Mouse (Mus musculus) megakaryocyte, embryonic 14.5 days (primary cell): ENCODE data around the gene Rab40c. TPM values are rescaled to one million over a fixed set of nuclear protein-coding genes. Genes with fewer than 3 reads are reported as not detected.

Experiments
- H3K27me3 ChIP-seq: replicated peaks from 2 replicates; pipeline ENCODE3; 2012; ENCODE audit warnings: inconsistent platforms
- H3K36me3 ChIP-seq: replicated peaks from 2 replicates; pipeline ENCODE3; 2012; ENCODE audit warnings: low read length, inconsistent platforms, mixed read lengths
- H3K4me1 ChIP-seq: 2 replicates; pipeline ENCODE4 v1.6.1; 2012; ENCODE audit warnings: inconsistent platforms
- H3K4me3 ChIP-seq: replicated peaks from 2 replicates; pipeline ENCODE3; 2012; ENCODE audit warnings: moderate library complexity, mild to moderate bottlenecking, inconsistent platforms
- H3K9me3 ChIP-seq: 2 replicates; pipeline ENCODE4 v1.6.1; 2012; ENCODE audit warnings: inconsistent platforms
- FLI1 ChIP-seq: IDR thresholded peaks from 2 replicates; pipeline ENCODE4 v1.6.1; 2012; ENCODE audit warnings: low read length, inconsistent platforms, mixed read lengths
- GATA1 ChIP-seq: IDR thresholded peaks from 3 replicates; pipeline ENCODE4 v1.6.1; 2012; ENCODE audit warnings: mixed read lengths, low read length, inconsistent platforms, borderline replicate concordance
- polyA plus RNA-seq: library from polyadenylated mRNA; stranded (reverse); fragments of >175 nt; gene quantifications from 2 replicates; pipeline ENCODE4 v1.2.3, GENCODE M21; 2012; ENCODE audit warnings: low replicate concordance; ENCODE audit not compliant: insufficient read depth

Rab40c gene
- polyA plus RNA-seq, 1 experiment: 8.8 TPM

DNA sequence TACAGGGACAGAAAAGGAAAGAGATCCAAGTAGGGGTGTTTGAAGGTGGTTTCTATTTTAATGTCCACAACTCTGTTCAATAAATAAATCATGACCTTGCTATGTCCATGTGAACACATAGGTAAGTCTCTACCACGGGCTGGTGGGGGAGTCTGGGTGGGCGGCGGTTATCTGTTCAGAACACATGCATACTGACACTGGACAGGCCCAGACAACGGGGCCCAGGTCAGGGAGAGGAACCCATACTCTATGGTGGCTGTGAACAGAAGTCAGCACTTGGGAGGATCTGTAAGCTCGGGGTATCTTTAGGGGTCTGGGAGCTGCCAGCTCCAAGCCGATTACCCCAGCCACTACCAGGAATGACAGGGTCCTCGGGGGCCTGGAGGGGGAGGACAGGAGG, 26.8 kb upstream of the Rab40c start:
- no peak for TF ChIP-seq FLI1
- no peak for TF ChIP-seq GATA1
- H3K9me3 ChIP-seq: no peaks in the 10 kb centered on the region
- H3K4me3 ChIP-seq: no peak overlapping the region
- H3K4me1 ChIP-seq: peaks cover 46% of the 10 kb centered on the region
- peaks cover 52% of the 10 kb centered on the region for H3K27me3 ChIP-seq
- H3K36me3 ChIP-seq: no peaks in the 10 kb centered on the region

DNA sequence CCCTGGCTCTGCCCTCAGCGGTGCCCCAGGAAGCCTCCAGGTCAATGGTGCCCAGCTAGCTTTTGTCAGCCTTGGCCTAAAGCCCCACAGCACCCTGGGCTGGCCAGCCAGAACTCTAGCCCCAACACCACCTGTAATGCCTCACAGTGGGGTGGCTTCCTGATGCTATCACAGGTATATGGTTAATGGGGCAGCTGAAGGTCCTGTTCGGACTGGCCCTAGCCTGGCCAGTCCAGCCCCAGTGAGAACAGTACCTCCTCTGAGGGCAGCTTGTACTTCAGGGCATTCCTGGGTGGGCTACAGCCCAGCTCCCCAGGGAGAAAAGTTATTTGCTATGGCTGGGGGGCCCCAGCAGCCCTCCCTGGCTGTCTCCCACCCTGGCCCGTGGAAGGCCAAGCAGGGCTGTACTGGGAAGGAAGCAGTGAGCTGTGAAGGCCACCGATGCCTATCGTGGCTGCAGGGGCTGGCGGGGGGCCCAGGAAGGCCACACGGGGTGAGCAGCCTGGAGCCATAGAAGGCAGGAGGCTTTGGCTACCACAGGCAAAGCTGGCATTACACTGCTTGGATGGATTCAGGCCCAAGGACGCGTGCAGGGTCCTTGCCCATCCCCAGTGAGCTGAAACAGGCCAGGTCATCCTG, 26.1 kb upstream of the Rab40c start:
- Histone ChIP-seq H3K36me3 (no peaks in the 10 kb centered on the region), H3K9me3 (no peaks in the 10 kb centered on the region), H3K27me3 (peaks cover 45% of the 10 kb centered on the region), H3K4me3 (no peak overlapping the region), H3K4me1 (peaks cover 48% of the 10 kb centered on the region)
- no peak for TF ChIP-seq FLI1
- no peak for TF ChIP-seq GATA1

DNA sequence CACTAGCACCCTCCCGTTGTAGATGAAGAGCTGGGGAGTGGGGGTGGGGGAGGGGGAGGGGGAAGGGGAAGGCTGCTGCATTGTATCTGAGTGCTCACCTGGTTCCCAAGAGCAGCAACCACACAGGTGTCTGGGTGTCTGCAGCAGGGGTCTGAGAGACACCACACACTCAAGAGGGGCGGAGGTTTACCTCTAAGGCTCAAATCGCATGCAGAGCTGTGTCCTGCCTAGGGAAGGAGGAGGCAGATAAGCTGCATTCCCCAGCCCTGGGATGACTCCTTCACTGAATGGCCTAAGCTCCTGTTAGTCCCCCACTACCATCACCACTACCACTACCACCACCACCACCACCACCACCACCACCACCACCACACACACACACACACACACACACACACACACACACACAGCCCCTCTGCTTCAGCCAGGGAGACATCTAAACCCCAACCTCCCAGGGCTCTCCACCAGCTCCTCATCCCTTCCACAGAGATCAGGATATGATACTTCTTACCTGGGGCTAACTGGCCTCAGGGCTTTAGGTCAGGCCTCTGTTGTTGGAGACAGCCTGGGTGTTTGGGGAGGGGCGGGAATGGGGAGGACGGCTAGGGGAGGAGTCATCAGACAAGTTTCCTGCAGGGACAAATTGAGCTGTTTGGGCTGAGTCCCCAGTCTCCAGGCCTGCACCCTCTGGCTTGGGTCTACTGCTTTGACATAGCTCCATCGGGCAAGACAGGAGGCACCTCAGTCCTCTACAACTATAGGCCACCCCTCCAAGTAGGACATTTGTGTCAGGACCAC, 25.0 kb upstream of the Rab40c start, which contains the start of the genes Pigq and Nhlrc4:
Pigq (minus strand) TSS at position 571 of the 798 bp plus-strand sequence.
Nhlrc4 (minus strand) TSS at position 596 of the 798 bp plus-strand sequence.
- H3K4me3 ChIP-seq: no peak within 1 kb of the TSS
- H3K4me1 ChIP-seq: peaks cover 58% of the 10 kb centered on the region
- H3K27me3 ChIP-seq: peaks cover 35% of the 10 kb centered on the region
- H3K9me3 ChIP-seq: no peaks in the 10 kb centered on the region
- TF ChIP-seq FLI1: no peak
- no peak for TF ChIP-seq GATA1
- peaks cover 4% of the 10 kb centered on the region for H3K36me3 ChIP-seq

DNA sequence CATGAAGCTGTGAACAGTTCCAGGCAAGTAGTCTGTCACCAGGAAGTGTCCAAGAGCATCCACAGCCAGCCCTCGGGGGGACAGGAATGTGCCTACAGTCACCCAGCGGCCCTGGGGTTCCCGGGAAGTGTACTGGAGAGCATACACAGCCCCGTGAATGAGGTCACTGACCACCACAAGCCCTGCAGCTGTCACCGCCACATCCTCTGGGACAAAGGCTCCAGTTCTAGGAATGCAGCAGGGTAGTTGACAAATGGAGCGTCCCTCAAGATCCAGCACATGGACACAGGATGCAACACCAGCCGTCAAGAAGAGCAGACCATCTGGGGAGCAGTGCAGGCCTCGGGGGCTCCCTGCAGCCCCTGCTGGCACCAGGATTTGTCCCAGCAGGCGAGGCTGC, 24.2 kb upstream of the Rab40c start:
- no peak for TF ChIP-seq FLI1
- H3K4me1 ChIP-seq: peaks cover 59% of the 10 kb centered on the region
- H3K4me3 ChIP-seq: no peak overlapping the region
- peaks cover 9% of the 10 kb centered on the region for H3K36me3 ChIP-seq
- peaks cover 31% of the 10 kb centered on the region for H3K27me3 ChIP-seq
- no peaks in the 10 kb centered on the region for H3K9me3 ChIP-seq

DNA sequence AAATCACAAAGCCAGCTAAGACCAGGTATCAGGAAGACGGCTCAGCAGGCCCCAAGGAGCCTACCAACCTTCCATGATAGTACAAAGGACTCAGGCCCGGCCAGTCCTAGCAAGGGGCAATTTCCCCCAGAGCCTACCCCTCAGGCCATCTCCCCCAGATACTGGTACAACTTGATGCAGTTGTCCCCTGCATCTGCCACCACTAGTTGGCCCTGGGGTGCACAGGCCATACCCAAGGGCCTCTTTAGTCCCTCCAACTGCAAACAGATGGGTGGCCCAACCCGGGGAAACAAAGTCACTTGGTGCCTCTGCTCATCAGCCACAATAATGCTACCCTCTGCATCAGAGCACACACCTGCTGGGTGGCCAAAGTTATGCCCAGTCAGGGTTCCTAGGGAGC, 23.7 kb upstream of the Rab40c start:
- Histone ChIP-seq H3K4me3 (no peak overlapping the region), H3K36me3 (peaks cover 13% of the 10 kb centered on the region), H3K4me1 (peaks cover 59% of the 10 kb centered on the region), H3K27me3 (peaks cover 28% of the 10 kb centered on the region), H3K9me3 (no peaks in the 10 kb centered on the region)
- no peak for TF ChIP-seq GATA1
- TF ChIP-seq FLI1: no peak

DNA sequence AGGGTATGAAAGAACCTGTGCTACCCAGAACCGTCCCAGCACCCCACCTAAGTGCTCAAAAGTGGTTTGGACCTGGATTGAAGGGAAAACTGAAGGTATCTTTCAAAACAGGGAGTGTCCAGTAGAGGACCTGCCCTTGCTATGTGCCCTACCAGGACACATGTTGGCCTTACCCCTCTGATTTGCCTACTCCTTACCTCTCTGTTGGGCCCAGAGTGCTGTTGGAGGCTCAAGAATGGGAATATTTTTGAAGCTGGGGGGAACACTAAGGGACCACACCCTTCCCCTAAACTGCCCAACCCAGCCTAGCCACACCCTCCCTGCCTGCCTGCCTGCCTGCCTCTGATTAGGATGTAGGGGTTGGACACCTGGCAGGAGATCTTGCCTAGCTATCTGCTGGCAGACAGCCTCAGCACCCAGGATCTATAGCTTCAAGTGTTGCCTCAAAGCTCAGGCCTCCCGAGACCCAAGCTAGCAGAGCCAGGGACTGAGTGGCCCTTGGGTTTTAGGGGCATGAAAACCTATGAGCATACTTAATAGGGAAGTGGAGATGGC, 23.1 kb upstream of the Rab40c start:
- Histone ChIP-seq H3K27me3 (peaks cover 22% of the 10 kb centered on the region), H3K4me1 (peaks cover 59% of the 10 kb centered on the region), H3K4me3 (peak overlapping the region; percentile 96), H3K9me3 (no peaks in the 10 kb centered on the region), H3K36me3 (peaks cover 18% of the 10 kb centered on the region)
- TF ChIP-seq FLI1 (no peak), GATA1 (no peak)

DNA sequence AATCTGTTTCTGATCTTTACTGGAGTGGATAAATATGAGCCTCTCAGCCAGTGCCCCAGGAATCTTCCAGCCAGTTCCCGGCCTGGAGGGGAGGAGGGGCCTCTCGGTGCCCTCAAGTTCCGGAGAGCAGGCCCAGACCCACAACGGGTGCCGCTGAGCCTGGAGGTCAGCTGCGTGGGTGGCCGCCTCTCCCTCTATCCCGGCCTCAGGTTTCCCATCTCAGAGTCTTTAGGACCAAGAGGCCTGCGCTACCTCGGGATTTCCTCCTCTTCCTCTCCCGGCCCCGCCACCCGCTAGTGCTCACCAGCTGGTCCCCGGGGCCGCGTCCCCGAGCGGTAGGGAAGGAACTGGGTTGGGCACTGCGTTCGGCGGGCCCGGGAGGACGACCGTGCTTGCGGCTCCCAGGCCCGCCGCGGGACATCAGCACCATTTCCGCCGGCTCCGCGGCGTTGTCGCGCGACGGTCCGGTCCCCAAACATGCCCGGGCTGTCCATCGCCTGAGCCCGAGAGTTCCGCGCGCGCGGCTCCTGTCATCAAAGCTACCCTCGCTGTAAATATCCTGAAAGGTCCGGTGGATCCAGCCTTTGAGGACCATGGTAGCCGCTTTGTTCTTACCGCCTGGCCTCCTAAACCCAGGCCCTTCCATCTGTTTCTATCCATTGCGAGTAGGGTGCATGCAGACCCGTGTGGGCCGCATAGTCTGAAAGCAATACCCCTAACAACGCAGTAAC, 22.1 kb upstream of the Rab40c start:
- Histone ChIP-seq H3K9me3 (no peaks in the 10 kb centered on the region), H3K4me1 (peaks cover 64% of the 10 kb centered on the region), H3K27me3 (peaks cover 14% of the 10 kb centered on the region), H3K4me3 (peak overlapping the region; percentile 96), H3K36me3 (peaks cover 28% of the 10 kb centered on the region)
- TF ChIP-seq FLI1: no peak
- TF ChIP-seq GATA1: no peak

DNA sequence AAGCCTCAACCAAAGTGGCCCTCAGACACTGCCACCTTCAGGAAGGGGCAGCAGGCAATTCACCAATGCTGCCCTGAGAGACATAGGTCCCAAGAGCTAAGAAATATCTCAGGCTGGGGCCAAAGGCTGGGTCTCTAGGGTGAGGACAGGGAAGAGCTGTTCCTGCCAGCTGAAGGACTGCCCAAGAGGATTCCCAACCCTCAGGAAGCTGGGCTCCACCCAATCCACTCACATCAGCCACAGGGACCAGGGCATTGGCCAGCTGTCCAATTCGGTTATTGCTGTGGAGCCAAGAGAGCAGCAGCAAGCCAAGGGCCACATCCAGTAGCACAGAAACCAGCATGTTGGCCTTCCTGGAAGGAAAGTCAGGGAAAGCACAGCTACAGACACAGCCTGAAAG, 15.0 kb upstream of the Rab40c start:
- Histone ChIP-seq H3K9me3 (no peaks in the 10 kb centered on the region), H3K27me3 (no peaks in the 10 kb centered on the region), H3K4me3 (no peak overlapping the region), H3K36me3 (peaks cover 93% of the 10 kb centered on the region), H3K4me1 (peaks cover 14% of the 10 kb centered on the region)
- TF ChIP-seq GATA1: no peak
- no peak for TF ChIP-seq FLI1

DNA sequence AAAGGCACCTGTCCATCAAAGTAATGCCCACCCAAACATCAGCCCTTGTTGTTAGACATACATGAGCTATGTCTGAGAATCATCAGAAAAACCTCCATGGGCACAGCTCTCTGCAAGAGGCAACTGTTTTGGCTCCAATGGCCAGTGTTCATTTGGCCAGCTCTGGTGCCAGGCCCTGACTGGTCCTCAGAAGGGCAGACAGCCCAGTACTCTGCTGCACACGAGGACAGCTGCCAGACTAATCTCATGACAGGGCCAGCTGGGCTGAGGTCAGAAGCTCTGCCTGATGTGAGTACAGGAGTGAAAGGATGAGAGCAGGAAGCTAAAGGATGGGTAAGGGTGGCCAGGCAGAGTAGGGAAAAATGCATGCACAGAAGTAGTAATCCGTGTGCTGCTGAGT, 5.8 kb upstream of the Rab40c start:
- TF ChIP-seq GATA1: no peak
- no peak for TF ChIP-seq FLI1
- peaks cover 61% of the 10 kb centered on the region for H3K36me3 ChIP-seq
- no peaks in the 10 kb centered on the region for H3K27me3 ChIP-seq

DNA sequence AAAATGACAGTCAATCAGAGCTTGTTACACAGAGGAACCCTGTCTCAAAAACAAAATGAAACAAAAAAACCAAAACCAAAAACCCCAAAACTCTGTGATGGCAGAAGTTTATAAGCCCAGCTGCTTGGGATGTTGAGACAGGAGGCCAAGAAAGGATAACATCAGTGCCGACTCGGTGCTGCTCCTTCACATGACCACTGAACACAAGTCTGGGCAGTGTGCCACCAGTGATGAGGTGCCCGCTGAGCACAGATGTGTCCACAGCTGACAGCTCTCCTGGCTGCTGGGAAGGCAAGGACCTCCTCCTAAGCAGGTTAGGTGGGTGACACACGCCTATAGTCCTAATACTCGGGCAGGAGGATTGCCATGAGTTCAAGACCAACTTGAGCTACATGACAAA, 2.6 kb upstream of the Rab40c start:
- Histone ChIP-seq H3K4me3 (peak overlapping the region; percentile 68), H3K9me3 (no peaks in the 10 kb centered on the region), H3K4me1 (peaks cover 40% of the 10 kb centered on the region), H3K36me3 (peaks cover 41% of the 10 kb centered on the region), H3K27me3 (no peaks in the 10 kb centered on the region)
- TF ChIP-seq FLI1 (no peak), GATA1 (no peak)

More for the DNA sequence above, 5.8 kb upstream of the Rab40c start:
- H3K9me3 ChIP-seq: no peaks in the 10 kb centered on the region
- H3K4me3 ChIP-seq: no peak overlapping the region
- H3K4me1 ChIP-seq: peaks cover 26% of the 10 kb centered on the region
